Mouse (Mus musculus): Measurements from ENCODE around the gene Duoxa2.

GRCm38 (mm10) chr2:122298596-122299490, at the start of gene Duoxa2:
- no peak for TF ChIP-seq CTCF (conservative IDR thresholded peaks at IDR 0.05; ENCODE audit: low read length)
- TF ChIP-seq NANOG (IDR thresholded peaks at IDR 0.05; ENCODE audit: borderline replicate concordance, low read length) = no peak
